ENCODE assay signal across 3 mouse cellular contexts in genomic region chr3:31145222-31145621, GRCm38 (mm10). TPM values are rescaled to one million over a fixed set of nuclear protein-coding genes. Genes with fewer than 3 reads are reported as not detected.
"Had no signal": no experiment of that assay in that cellular context is flagged by ENCODE, and none has a peak within 500 bp of the region (broad histone marks: within the 10 kb centered on the region; RNA-seq: fewer than 3 reads in every experiment).

No protein-coding gene starts in this region.

RNA-seq across cellular contexts. Expression of gene Cldn11, which starts 4.5 kb away (rescaled TPM):
- total RNA-seq: megakaryocyte, adult 5-6 weeks; megakaryocyte-erythroid progenitor cell, adult 5-6 weeks had no signal
- polyA plus RNA-seq: myocyte had no signal
